Mouse (Mus musculus): ENCODE results near the gene Serp2. TPM values are rescaled to one million over a fixed set of nuclear protein-coding genes. Genes with fewer than 3 reads are reported as not detected.

Serp2 gene
- polyA plus RNA-seq, 1 experiment from 2014 or later = 5.1 TPM

- H3K27me3 ChIP-seq (replicated peaks; ENCODE audit: insufficient read depth, low read length) = no peaks in the 10 kb centered on the region
- H3K9ac ChIP-seq (replicated peaks; ENCODE audit: low read depth) = no peak overlapping the region
- TF ChIP-seq EP300 (IDR thresholded peaks at IDR 0.05) (no peak), CTCF (IDR thresholded peaks at IDR 0.05) (no peak)
- peak; percentile 23 for DNase-seq (ENCODE audit: low spot score)
- no peak overlapping the region for H3K27ac ChIP-seq (ENCODE audit: low read length)
- no peak overlapping the region for H3K4me3 ChIP-seq (ENCODE audit: low read depth, low read length)
- no peaks in the 10 kb centered on the region for H3K9me3 ChIP-seq (ENCODE audit: low read length)
- H3K4me1 ChIP-seq (ENCODE audit: insufficient read depth, low read depth, low read length) = no peaks in the 10 kb centered on the region
- 40% methylated on average over 20 of the region's 20 CpGs for WGBS
- H3K36me3 ChIP-seq (ENCODE audit: insufficient read depth, low read length) = no peaks in the 10 kb centered on the region
- H3K4me2 ChIP-seq (replicated peaks; ENCODE audit: low read depth, low read length) = peak overlapping the region; percentile 34
- ATAC-seq = peak; percentile 66
These were observed 24.2 kb downstream of the Serp2 start for GRCm38 (mm10) chr14:76532257-76533169.

DNA sequence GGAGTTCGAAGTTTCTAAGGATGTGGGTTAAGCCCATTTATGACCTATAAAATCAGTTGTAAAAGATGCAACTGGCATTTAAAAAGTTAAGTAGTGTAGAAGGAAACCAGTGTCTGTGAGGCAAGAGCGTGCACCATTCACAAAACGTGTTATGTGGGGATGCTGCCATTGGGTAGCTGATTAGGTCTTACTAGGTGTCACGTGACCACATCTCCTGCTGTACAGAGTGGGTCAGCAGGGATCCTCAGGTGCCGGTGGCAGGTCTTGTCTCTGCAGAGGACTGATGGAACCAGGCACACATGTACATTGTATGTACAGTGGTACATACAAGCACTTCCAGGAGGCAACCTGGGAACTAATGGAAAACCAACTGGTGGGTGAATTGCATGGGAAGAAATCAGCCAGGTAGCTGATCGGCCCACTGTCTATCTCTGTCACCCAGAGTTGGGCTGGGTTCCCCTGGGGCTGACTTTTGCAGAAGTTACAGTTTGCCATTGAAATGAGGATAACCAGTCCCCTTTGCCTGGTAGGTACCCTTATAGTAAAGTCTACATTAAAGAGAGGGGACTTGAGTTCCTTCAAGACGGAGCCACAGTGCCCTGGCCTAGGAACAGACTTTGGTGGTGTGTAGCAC, 25.5 kb downstream of the Serp2 start:
- 89% methylated on average over 7 of the region's 7 CpGs for WGBS

GRCm38 (mm10) chr14:76528641-76529040, 28.0 kb downstream of the Serp2 start:
- Histone ChIP-seq H3K27ac (ENCODE audit: low read length) (no peak overlapping the region), H3K27me3 (replicated peaks; ENCODE audit: insufficient read depth, low read length) (no peaks in the 10 kb centered on the region), H3K36me3 (ENCODE audit: insufficient read depth, low read length) (no peaks in the 10 kb centered on the region), H3K4me3 (ENCODE audit: low read depth, low read length) (no peak overlapping the region), H3K4me1 (ENCODE audit: insufficient read depth, low read depth, low read length) (no peaks in the 10 kb centered on the region), H3K9ac (replicated peaks; ENCODE audit: low read depth) (no peak overlapping the region), H3K4me2 (replicated peaks; ENCODE audit: low read depth, low read length) (no peak overlapping the region), H3K9me3 (ENCODE audit: low read length) (no peaks in the 10 kb centered on the region)
- DNase-seq (ENCODE audit: low spot score) = peak; percentile 21
- TF ChIP-seq EP300 (IDR thresholded peaks at IDR 0.05) (no peak), CTCF (IDR thresholded peaks at IDR 0.05) (no peak)
- 32% methylated on average over 5 of the region's 5 CpGs for WGBS
- no peak for ATAC-seq

More for the DNA sequence above, 25.5 kb downstream of the Serp2 start:
- Histone ChIP-seq H3K9me3 (ENCODE audit: low read length) (no peaks in the 10 kb centered on the region), H3K36me3 (ENCODE audit: insufficient read depth, low read length) (no peaks in the 10 kb centered on the region), H3K4me3 (ENCODE audit: low read depth, low read length) (no peak overlapping the region), H3K9ac (replicated peaks; ENCODE audit: low read depth) (no peak overlapping the region), H3K4me2 (replicated peaks; ENCODE audit: low read depth, low read length) (no peak overlapping the region), H3K27ac (ENCODE audit: low read length) (no peak overlapping the region), H3K4me1 (ENCODE audit: insufficient read depth, low read depth, low read length) (no peaks in the 10 kb centered on the region), H3K27me3 (replicated peaks; ENCODE audit: insufficient read depth, low read length) (no peaks in the 10 kb centered on the region)
- DNase-seq (ENCODE audit: low spot score) (no peak), ATAC-seq (no peak)
- TF ChIP-seq CTCF (IDR thresholded peaks at IDR 0.05) (no peak), EP300 (IDR thresholded peaks at IDR 0.05) (no peak)

DNA sequence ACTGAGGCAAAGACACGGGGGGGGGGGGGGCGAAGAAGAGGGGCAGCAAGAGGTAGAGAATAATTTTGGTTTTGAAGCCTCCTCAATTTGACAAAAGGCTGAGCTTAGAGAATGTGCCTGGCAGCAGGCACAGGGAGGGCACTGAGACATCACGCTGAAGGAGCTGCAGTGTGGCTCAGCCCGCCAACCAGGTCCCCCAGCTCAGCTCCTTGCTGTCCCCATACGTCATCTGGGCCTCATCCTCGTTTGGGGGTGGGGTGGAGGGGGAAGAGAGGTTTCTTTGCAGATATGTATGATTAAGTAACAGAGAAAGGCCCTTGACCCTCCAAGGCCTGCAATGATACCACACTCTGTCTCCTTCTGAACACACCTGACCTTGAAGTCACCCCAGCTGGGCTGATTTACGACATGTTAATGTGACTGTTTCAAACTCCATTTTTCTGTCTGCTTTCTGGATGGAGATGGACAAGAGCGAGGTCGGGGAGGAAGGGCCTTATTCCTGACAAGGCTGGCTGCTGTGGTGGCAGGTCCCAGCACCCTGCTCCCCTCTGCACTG, 28.9 kb downstream of the Serp2 start:
- Histone ChIP-seq H3K27me3 (replicated peaks; ENCODE audit: insufficient read depth, low read length) (no peaks in the 10 kb centered on the region), H3K4me2 (replicated peaks; ENCODE audit: low read depth, low read length) (no peak overlapping the region), H3K36me3 (ENCODE audit: insufficient read depth, low read length) (no peaks in the 10 kb centered on the region), H3K4me1 (ENCODE audit: insufficient read depth, low read depth, low read length) (no peaks in the 10 kb centered on the region), H3K9ac (replicated peaks; ENCODE audit: low read depth) (no peak overlapping the region), H3K9me3 (ENCODE audit: low read length) (no peaks in the 10 kb centered on the region), H3K27ac (ENCODE audit: low read length) (no peak overlapping the region), H3K4me3 (ENCODE audit: low read depth, low read length) (no peak overlapping the region)
- ATAC-seq (no peak), DNase-seq (ENCODE audit: low spot score) (no peak)
- WGBS = 62% methylated on average over 9 of the region's 9 CpGs
- no peak for TF ChIP-seq CTCF (IDR thresholded peaks at IDR 0.05)
- no peak for TF ChIP-seq EP300 (IDR thresholded peaks at IDR 0.05)

DNA sequence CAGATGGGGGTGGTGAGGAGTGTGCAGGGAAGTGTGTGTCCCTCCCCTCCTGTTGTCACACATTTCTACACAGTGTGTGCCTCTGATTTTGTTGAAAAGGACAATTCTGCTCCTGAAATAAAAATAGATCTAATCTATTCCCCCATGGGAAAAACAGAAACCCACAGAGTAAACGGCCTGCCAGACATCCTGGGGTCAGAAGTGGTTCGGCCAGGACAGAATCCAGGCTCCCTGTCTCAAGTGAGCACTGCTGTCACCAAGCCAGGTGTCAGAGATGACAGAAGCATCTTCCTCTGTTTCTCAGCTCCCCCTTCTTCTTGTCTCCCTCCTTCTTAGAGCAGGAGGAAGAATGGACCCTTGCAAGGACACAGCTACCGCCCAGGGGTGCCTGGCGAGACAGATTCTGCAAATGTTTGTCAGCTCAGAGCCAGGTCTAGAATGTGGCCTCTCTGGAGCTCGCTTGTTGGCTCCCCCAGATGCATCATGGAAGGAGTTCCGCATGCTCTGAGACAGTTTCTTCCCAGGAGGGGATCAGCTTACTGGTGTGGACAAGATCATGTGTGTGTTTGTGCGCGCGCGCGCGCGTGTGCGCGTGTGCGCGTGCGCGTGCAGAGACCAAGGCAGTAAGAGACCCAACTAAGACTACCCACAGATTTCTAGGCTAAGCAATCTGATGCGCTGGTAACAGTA, 29.5 kb downstream of the Serp2 start:
- Histone ChIP-seq H3K27me3 (replicated peaks; ENCODE audit: insufficient read depth, low read length) (no peaks in the 10 kb centered on the region), H3K27ac (ENCODE audit: low read length) (no peak overlapping the region), H3K9ac (replicated peaks; ENCODE audit: low read depth) (no peak overlapping the region), H3K9me3 (ENCODE audit: low read length) (no peaks in the 10 kb centered on the region), H3K36me3 (ENCODE audit: insufficient read depth, low read length) (no peaks in the 10 kb centered on the region), H3K4me2 (replicated peaks; ENCODE audit: low read depth, low read length) (no peak overlapping the region), H3K4me3 (ENCODE audit: low read depth, low read length) (no peak overlapping the region), H3K4me1 (ENCODE audit: insufficient read depth, low read depth, low read length) (no peaks in the 10 kb centered on the region)
- TF ChIP-seq CTCF (IDR thresholded peaks at IDR 0.05) (no peak), EP300 (IDR thresholded peaks at IDR 0.05) (no peak)
- 93% methylated on average over 20 of the region's 20 CpGs for WGBS
- ATAC-seq (no peak), DNase-seq (ENCODE audit: low spot score) (no peak)

DNA sequence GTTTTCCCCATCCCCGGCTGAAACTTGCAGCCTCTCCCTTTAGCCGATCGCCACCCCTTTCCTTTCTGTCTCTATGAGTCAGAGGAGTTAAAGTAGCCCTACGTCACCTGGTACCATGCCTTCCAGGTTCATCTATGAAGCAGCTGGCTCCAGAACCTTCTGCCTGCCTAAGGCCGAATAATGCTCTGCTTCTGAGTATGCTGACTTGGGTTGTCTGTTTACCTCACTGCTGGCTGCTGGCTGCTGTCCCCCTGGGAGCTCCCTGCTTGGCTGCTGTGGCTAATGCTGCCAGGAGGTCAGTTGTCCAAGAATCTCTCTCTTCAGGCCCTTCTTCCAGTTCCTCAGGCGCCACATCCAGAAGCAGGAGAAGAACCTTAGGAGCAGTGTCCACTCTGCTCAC, 30.2 kb downstream of the Serp2 start:
- Histone ChIP-seq H3K4me1 (ENCODE audit: insufficient read depth, low read depth, low read length) (no peaks in the 10 kb centered on the region), H3K36me3 (ENCODE audit: insufficient read depth, low read length) (no peaks in the 10 kb centered on the region), H3K9me3 (ENCODE audit: low read length) (no peaks in the 10 kb centered on the region), H3K27ac (ENCODE audit: low read length) (no peak overlapping the region), H3K27me3 (replicated peaks; ENCODE audit: insufficient read depth, low read length) (no peaks in the 10 kb centered on the region), H3K4me3 (ENCODE audit: low read depth, low read length) (no peak overlapping the region), H3K4me2 (replicated peaks; ENCODE audit: low read depth, low read length) (no peak overlapping the region), H3K9ac (replicated peaks; ENCODE audit: low read depth) (no peak overlapping the region)
- no peak for ATAC-seq
- TF ChIP-seq EP300 (IDR thresholded peaks at IDR 0.05) (no peak), CTCF (IDR thresholded peaks at IDR 0.05) (no peak)
- 63% methylated on average over 6 of the region's 6 CpGs for WGBS
- DNase-seq (ENCODE audit: low spot score) = no peak
